Mouse (Mus musculus) telencephalon, adult 2 months (tissue): ENCODE results near the gene Pgghg.
A peak's percentile ranks its signal among the peaks of the same experiment; 100 is the strongest.

Experiments used
- DNase-seq: peaks from one replicate; pipeline ENCODE4 v3.0.0-alpha.2; 2011; ENCODE audit warnings: low read depth, low spot score

The Pgghg gene

DNA sequence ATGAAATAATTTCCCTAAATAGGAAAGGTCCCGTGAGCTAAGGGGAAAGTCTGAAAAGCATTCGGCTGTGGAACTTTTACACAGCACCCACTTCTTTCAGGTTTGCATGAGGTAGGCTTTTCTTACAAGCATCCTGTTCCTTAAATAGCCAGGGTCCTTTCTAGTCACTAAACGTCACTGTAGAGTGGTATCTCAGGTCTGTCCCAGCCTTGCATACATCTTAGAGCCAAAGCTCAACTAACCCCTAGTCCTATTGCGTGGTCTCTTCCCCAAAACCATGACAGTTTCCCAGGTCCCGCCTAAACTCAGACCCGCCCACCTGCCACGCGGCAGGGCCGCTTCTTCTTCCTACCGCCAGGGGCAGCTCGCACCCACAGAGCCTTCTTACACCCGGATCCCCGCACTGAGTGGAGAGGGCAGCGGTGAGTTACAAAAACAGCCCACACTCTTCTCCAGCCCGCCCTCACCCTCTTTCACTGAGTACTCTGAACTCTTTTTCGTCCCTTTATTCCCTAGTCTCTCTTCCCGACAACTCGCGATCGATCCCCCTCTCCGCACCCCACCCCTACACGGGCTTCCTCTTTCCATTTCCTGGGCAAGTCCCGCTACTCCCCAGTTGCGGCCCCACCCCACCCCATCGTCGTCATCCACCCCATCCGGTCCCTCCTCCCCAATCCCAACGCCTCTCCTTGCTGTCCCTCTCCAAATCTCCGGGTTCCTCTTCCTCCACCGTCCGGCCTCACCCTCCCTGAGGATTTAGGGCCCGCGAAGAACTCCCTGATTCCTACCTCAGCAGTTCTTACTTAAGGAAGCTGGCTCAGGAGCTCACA is at the start of gene Pgghg:
TSS of gene Pgghg (plus strand) at position 170 of the 830 bp plus-strand sequence.
- peak; percentile 29 for DNase-seq

DNA sequence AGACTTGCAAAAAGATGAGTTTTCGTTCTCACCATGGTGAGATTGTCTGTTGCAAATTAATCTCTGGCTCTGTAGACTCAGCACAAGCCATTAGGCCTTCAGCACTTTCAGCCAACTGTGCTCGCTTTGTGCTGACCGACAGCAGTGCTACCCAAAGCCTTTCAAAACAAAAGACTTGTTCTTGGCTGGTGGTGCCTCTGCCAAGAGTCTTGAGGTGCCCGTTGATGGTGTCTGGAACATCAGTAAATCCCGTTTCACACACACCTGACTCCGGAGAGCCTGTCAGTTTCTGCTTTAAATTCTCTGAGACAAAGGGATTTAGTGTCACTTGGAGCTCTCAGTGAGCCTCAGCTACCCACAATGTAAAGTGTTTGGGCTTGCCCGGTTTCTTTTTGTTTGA is 47.2 kb upstream of the Pgghg start:
- DNase-seq = no peak

DNA sequence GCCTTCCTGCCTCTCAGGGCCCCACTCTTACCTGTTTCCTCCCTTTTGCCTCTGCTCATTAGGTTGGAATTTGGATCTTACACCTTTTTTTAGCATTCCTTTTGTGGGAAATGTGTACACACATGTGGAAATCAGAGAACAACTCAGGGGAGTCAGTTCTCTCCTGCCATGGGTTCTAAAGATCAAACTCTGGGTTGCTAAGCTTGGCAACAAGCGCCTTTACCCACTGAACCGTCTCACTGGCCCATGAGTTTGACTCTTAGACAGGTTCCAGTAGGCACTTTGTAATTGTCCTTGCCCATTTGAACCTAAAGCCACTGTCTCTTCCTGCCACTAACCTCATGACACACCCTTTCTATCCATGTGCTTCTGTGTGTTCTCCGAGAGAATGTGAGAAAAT is 46.6 kb upstream of the Pgghg start:
- no peak for DNase-seq

DNA sequence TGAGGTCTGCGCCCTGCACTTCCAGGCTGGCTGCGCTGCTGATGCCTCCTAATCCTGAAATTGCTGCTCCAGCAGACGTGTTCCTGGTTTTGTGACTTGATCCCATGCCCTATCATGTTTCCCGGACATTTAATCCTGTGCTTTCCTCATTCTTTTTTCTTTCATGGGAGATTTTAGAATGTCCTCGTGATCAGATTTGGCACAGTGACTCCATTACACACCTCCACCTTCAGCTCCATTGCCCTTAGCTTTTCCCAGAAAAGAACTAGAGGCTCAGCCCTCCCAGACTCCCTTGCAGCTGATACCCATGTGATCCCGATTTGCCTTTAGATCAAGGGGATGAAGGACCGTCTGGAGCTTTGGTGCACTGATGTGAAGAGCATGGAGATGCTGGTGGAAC is 43.3 kb upstream of the Pgghg start:
- DNase-seq = no peak

DNA sequence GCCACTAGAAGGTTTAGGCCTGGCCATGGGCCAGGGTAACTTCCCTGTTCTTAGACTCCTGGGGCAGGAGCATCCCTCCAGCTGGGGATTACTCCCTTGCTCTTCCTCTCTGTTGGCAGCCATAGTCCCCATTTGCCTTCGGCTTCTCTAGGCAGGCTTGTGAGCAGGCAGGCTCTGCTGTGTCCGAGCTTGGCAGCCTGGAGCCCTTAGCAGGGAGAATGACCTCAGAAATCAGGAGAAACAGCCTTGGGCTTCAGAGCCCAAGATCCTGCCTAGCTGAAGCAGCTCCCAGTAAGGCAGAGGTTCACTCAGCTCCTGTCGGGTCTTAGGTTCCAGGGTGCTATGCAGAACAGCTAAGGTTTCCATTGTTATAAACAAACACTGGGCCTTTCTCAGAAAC is 42.1 kb upstream of the Pgghg start:
- no peak for DNase-seq

DNA sequence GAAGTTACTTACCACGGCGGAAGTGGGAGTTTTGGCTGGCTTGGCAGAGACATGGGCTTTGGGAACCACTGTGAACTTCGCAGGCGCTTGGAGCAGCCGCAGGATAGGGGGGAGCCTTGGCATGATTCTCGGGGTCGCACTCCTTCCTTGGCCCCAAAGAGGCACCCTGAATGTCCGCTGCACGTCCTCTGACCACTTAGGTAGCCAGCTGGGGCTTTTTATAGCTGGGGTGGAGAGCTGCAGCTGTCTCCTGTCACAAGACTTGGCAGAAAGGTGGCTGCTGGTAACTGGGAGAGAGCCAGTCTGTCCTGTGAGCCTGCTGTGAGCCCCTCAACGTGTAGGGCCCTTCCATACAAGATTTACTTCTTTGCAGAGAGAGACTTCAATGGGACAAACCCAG is 41.0 kb upstream of the Pgghg start, which contains the start of gene Cox8b:
TSS of gene Cox8b (minus strand) at position 227 of the 400 bp plus-strand sequence.
- DNase-seq = no peak

DNA sequence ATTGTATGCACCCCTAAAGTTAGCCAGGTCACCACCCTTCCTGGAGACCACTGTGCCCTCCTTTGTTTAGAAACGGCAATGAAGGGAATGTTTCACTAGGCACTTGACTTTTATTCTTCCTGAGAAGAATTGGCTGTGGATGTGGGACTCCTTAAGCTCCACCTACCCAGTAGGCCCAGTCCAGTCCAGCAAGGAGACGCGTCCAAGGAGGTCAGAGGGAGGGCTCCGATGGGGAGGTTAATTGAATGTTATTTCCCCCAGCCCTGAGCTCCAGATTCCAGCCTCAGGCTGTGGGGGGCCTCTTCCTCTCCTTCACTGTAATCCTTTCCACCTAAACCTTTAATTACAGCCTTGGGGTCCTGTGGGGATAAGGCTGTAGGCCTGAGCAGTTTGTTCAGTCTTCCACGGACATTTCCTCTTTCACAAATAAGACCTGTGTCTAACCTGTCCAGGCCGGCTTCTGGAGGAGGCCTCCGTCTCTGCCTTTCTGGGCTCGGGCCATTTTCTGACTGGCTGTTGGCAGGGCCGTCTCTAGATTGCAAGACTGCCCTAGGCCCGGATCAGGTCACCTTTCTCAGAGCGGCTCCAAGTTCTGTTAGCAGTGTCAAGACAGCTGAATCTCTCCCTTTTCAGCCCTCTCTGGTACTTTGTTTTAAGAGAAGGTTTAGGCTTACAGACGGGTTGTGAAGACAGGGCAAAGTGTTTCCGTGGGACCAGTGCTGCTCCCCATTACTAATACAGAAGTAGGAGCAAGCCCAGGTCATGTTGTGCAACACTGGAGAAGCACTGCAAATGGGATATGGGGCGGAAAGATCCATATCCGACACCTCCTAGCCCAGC is 38.9 kb upstream of the Pgghg start:
- no peak for DNase-seq

DNA sequence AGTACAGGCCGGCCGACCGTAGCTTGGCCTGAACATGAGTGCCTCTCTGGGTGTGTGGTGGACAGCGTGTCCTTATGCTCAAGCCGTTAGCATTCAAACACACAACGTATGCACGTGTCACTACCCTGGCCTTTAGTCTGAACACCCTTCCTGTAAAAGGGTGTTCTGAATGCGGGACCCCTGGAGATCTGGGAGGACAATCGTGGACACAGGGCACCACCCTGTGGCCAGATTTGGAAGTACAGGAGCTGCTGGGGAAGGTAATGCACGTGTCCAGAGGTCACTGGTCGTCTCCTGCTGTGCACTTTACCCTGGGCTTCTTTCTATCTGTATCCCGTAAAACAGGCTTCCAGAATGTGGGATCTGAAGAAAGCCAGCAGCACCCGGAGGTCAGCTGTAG is 38.0 kb upstream of the Pgghg start:
- DNase-seq = no peak

DNA sequence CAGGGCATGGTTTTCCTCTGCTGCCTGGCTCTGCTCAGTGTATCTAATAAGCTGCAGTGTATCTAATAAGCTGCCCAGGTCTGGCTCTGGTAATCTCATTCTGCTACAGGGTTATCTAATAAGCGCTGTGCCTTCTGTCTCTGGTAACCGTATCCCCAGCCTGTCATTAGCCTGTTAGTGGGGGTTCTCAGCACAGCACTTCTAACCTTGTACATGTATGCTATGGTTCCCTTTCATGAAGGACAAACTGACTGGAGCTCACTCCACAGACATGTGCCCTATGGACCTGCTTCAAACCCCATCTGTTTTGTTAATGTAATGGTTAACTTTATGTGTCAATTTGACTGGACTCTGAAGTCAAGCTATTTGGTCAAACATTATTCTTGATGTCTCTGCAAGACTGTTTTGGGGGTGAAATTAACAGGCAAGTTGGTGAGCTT is 35.5 kb upstream of the Pgghg start:
- no peak for DNase-seq

DNA sequence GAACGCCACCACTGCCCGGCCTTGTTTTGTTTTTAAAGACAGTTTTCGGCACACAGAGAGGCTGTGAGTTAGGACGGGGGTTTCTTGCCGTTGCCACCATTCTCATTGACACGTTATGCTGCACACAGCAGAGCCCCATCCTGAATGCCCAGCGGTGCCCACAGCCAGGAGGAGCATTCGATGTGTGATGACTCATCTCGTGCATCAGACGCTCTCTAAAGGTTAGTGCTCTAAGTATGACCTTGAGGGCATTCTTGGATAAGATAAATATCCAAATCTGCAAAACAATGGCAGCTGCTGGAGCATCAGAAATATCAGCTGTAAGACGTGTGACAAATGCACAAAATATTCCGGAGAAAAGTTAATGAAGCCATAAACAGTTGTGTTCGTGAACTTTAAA is 34.1 kb upstream of the Pgghg start:
- no peak for DNase-seq

DNA sequence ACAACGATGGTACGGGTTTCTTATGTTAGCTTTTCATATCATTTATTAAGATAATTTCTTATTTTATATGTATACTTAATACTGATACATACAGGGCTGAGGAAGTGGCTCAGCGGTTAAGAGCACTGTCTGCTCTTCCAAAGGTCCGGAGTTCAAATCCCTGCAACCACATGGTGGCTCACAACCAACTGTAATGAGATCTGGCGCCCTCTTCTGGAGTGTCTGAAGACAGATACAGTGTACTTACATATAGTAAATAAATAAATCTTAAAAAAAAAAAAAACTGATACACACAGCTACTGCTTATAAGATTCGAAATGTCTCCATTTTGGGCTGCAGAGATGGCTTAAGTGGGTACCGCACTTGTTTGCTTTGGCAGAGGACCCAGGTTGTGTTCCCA is 33.5 kb upstream of the Pgghg start:
- no peak for DNase-seq

DNA sequence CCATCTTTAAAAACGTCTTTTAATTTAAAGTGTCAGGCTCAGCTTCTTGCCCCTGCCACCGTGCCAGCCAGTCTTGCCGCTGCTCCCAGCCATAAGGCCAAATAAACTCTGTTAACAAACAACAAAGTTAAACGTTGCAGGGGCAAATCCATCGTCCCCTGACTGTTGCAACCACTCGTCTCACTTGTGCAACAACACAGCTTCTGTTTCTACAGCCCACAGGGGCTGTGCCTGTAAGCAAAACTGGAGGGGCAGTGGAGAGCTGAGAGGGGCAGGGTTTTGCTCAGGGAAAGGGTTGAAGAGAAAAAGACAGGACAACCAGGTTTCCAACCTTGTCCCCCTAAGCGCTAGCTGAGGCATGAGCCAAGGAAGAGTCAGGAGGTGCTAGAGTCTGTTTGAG is 33.0 kb upstream of the Pgghg start:
- DNase-seq = no peak

DNA sequence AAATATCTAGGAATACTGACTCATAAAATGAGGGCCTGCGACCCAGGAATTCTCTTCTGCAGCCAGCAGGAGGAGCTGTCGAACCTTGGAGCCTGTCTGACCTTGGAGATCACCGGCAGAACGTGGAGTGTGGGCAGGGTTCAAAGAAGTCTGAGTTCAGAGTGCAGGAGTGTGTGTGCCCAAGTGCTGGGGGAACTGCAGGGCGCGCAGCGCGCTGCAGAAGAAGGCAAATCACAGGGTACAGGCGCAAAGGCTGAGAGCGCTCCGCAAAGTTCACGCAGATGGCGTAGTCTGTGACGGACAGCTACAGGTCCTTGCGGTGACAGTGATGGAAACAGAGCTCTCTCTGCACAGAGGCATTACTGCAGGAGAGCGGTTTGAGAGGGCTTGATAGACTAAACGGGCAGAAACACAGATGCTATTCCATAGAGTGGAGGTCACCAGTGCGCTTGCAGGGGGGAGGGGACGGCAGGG is 32.5 kb upstream of the Pgghg start:
- no peak for DNase-seq

DNA sequence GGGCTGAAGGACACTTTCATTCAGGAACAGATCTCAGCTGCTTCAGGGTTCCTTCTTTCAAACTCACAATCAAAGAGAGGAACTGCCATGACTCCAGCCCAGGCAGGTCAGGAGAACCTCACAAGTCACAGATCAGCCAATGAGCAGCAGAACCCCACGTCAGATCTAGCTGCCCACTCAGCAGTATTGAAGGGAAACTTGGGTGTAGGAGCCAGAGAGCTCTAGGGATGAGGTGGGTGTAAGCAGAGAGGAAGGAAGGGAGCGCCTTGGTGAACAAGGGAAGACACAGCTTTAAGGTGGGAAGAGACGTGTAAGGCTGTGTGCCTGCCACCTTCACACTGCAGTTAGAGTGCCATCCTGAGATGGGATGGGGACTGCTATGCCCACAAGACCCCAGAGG is 28.9 kb upstream of the Pgghg start:
- peak; percentile 64 for DNase-seq

DNA sequence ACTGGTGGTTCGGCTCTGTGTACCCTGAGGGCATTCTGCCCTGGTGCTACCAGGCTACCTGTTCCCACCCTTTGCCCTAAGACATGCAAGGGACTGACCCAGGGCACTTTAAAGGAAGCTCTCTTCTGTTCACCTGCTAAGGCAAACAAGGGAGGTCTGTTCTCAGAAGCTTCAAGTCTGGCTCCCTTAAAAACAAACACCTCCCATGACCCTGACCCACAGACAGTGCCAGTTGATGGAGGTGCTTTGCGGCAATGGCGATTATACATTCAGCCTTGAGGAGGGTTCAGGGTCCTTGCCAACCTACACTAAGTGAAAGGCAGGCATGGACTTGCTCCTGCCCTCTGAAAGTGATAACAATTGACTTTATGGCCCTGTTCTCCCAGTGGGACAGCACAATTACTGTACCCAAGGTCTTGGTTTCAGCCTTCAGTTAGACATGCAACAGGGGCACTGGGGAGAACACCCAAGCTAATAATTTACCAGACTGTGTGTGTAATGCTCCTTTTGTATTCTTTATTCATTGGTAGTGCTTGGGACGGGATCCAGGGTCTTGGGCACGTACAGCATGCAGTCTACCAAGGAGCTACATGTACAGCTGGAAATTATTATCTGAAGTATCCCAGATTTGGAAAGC is 28.2 kb upstream of the Pgghg start:
- no peak for DNase-seq

DNA sequence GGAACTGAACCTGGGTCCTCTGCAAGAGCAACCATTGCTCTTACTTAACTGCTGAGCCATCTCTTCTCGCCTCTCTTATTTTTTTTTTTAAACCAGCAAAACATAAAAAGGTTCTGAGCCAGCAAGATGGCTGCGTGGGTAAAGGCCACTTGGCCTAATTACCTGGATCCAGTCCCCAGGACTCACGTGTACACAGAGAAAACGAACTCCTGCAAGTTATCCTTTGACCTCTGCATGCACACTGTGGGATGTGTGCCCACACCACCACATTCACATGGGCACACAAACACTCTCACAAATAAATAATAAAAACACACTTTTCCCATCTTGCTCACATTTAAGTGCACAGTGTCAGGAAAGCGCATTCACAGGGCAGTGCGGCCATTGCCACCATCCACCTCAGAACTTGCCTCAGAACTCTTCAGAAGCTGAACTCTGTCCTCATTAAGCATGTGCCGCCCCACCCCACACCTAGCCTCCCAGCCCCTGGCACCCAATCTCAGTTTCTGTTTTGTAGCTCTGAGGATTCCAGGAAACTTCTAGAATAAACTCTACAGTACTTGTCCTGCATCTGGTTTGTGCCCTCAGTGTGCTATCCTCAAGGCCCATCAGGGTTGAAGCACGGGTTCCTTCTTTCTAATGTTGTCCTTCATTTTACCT is 27.0 kb upstream of the Pgghg start:
- no peak for DNase-seq

DNA sequence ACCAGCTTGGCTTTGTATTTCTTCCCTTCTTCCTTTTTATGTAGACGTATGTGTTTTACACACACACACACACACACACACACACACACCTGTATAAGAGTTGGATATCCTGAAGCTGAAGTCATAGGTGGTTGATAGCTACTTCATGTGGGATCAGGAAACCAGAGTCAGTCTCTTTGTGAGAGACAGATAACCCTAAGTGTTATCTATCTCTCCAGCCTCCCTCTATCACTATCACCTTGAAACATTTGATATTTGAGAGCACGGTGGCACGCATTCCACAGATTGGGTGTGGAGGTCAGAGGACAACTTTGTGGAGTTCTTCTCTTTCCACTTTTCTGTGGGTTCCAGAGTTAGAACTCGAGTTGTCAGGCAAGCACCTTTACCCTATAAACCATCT is 21.3 kb upstream of the Pgghg start:
- no peak for DNase-seq

DNA sequence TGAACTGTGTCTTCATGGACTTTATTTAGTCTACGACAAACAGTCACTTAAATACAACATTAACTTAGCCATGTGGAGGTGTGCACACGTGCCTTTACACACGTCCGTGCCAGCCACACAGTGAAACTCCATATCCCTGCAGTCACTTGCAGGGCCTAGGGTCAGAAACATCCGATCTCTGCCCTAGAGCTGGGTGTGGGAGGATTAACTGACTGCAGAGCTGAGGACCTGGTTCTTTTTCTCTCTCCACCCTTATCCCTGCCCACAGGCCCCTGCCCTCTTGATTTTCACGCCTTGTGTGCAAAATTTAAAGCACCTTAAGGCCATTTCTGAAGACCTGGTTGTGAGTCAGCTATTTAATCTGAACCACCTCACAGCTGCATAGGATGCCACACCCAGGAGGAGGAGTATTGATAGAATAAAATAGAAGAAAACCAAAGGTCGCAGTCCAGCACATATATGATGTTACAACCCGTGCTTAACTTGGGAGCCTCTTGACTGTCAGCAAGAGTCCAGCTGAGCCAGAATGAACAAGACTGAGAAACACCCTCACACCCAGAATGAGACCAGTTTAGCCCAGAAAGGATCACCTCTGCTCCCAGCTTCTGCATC is 20.7 kb upstream of the Pgghg start, which contains the start of gene Nlrp6:
TSS of gene Nlrp6 (plus strand) at position 485 of the 612 bp plus-strand sequence.
- no peak for DNase-seq

DNA sequence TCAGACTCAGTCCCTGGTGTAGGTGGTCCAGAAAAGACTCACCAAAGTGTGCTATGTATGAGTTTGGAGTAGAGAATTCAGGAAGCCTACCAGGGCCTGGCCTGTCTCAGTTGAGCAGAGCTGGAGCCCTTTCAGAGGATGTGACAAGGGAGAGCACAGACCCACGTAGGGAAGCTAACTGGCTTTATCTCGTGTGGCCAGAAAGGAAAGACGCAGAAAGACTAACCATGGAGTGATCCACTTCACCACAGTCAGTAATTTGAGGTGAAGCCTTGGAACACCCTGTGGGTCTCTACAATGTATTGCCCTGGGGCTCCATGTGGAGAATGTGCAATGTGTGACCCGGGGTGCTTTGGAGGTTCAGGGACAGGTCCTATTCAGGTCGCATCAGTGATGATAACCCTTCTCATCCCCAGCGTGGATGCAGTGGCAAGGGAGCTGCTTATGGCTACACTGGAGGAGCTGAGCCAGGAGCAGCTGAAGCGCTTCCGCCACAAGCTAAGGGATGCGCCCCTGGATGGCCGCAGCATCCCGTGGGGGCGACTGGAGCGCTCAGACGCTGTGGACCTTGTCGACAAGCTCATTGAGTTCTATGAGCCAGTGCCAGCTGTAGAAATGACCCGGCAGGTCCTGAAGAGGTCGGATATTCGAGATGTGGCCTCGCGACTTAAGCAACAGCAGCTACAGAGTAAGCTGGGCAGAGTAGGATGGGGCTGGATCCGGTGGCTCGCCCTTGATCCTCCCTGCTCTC is 19.8 kb upstream of the Pgghg start:
- DNase-seq = no peak

DNA sequence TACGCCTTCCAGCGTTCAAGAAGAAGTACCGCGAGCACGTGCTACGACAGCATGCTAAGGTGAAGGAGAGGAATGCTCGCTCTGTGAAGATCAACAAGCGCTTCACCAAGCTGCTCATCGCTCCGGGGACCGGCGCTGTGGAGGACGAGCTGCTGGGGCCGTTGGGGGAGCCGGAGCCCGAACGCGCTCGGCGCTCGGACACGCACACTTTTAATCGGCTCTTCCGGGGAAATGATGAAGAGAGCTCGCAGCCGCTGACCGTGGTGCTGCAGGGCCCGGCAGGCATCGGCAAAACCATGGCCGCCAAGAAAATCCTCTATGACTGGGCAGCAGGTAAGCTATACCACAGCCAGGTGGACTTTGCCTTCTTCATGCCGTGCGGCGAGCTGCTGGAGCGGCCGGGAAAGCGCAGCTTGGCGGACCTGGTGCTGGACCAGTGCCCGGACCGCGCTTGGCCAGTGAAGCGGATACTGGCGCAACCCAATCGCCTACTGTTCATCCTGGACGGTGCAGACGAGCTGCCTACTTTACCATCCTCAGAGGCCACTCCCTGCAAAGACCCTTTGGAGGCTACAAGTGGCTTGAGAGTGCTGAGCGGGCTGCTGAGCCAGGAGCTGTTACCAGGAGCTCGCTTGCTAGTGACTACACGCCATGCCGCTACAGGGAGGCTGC is 18.7 kb upstream of the Pgghg start:
- DNase-seq = no peak
